Mouse (Mus musculus) adrenal gland, postnatal 0 days (tissue): Measurements from ENCODE around the gene Orc1. TPM values are rescaled to one million over a fixed set of nuclear protein-coding genes. Genes with fewer than 3 reads are reported as not detected.

Experiments used
- polyA plus RNA-seq: library from polyadenylated mRNA; unstranded; fragments of >200 nt; fragmentation: Nextera tagmentation; extraction: Ambion mirVana; gene quantifications from 2 replicates; pipeline ENCODE4 v1.2.1, GENCODE M21; 2015

Gene Orc1
- polyA plus RNA-seq: 2.8 and 4.0 TPM in 2 replicates

DNA sequence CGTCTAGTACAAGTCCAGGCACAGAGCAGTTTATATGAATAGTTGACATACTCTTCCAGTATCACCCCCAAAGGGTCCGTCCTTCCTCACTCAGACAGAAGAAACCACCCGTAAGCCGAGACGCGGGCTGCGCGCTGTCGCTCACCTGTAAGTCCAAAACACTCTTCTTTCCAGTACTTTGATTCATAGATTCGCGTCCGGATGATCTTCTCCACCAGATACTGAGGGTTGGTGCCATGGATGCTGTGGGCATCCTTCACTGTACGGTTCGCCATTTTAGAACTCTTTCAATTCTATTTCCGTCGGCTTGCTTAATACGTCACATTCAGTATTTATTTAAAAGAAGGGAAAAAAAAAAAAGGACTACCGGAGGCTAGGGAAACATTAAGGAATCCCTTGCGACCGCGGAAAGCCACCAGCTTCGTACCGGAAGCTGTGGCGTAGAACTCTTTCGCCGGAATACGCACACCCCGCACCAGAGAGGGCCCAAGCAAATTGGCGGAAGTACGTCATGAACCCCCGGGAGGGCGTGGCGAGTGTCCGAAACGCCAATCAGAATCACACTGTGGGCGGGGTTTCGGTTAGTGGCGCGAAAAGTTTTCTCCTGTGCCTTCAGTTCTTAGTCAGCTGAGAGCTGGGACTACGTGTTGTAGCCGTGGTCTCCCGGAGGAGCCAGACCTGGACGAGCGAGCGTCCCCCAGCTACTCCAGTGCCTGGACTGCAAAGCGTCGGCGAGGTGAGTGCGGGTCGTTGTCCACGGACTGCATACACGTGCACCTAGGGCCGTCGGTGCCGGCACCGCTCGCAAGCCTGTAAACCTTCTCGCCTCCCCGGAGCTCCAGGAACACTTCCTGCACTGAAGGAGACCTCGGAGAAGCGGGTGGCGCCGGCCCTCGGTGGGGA is at the start of gene Orc1, which contains the start of gene Prpf38a:
TSS of gene Orc1 (plus strand) at position 584 of the 903 bp plus-strand sequence.
TSS of gene Prpf38a (minus strand) at position 497 of the 903 bp plus-strand sequence.

GRCm38 (mm10) chr4:108619587-108620341 is 40.5 kb downstream of the Orc1 start, which contains the start of gene Cc2d1b:
TSS of gene Cc2d1b (plus strand) at chr4:108619940.

Other genes with a start within 250 kb of the Orc1 start
- gene Shisal2a, start 196.1 kb upstream of the Orc1 start, polyA plus RNA-seq: 7.7 and 18.6 TPM in 2 replicates
- 64.7 and 93.1 TPM in 2 replicates for gene Gpx7, start 172.5 kb upstream of the Orc1 start, polyA plus RNA-seq
- 38.3 and 50.2 TPM in 2 replicates for gene Tut4, start 120.0 kb upstream of the Orc1 start, polyA plus RNA-seq
- gene Prpf38a, start 87 bp upstream of the Orc1 start, polyA plus RNA-seq: 62.0 and 64.8 TPM in 2 replicates
- gene Cc2d1b, start 40.5 kb downstream of the Orc1 start, polyA plus RNA-seq: 21.4 and 35.4 TPM in 2 replicates
- 0.66 and 2.6 TPM in 2 replicates for gene 3110021N24Rik, start 140.2 kb downstream of the Orc1 start, polyA plus RNA-seq
- gene Zfyve9, start 201.4 kb downstream of the Orc1 start, polyA plus RNA-seq: 3.6 and 3.8 TPM in 2 replicates